ENCODE assay signal across 1 mouse cellular context in the genomic region with DNA sequence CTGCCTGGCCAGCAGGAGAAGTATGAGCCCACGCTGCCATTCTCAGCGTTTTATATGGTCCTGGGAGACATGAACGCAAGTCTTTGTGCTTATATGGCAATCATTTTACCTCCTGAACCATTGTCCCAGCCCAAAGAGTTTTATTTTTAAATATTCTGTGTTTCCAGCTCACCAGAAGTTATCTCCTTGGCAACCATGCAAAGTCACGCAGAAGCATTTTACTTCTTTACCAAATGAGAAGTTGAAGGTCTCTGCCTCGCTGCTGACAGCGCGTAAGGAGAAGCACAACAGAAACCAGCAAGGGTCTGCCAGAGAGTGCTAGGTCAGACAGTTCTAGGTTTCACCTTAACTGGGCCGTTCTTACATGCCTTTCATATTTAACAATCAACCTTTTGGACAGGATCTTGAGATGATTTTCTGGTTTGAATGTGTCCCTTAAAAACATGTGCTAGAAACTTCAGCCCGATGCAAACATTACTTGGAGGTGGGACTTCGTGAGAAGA.
TF ChIP-seq lines count a peak whose summit lies in the region.

No protein-coding gene starts in this region.

TF ChIP-seq in CH12.LX, 34 proteins besides CTCF, POLR2A, EP300 and RAD21:
- TF ChIP-seq TBP (conservative IDR thresholded peaks at IDR 0.05; ENCODE audit: low read depth, low read length) (no peak), JUN (IDR thresholded peaks at IDR 0.05; ENCODE audit: insufficient read depth, low read depth, low read length) (no peak), MEF2A (IDR thresholded peaks at IDR 0.05; ENCODE audit: borderline replicate concordance, low read depth, low read length) (no peak), SMC3 (IDR thresholded peaks at IDR 0.05; ENCODE audit: low read depth, low read length) (no peak), NELFE (IDR thresholded peaks at IDR 0.05; ENCODE audit: low read depth, low read length) (no peak), CHD2 (IDR thresholded peaks at IDR 0.05; ENCODE audit: low read length) (no peak), USF2 (conservative IDR thresholded peaks at IDR 0.05; ENCODE audit: low read depth, low read length) (no peak), ZNF384 (IDR thresholded peaks at IDR 0.05; ENCODE audit: low read depth, low read length) (no peak), NRF1 (IDR thresholded peaks at IDR 0.05; ENCODE audit: low read depth, low read length) (no peak), POLR2AphosphoS2 (IDR thresholded peaks at IDR 0.05; ENCODE audit: low read depth, low read length) (no peak), TCF12 (IDR thresholded peaks at IDR 0.05; ENCODE audit: low read depth, low read length) (no peak), USF1 (IDR thresholded peaks at IDR 0.05; ENCODE audit: low read depth, low read length) (no peak)
